Mouse (Mus musculus) liver, postnatal 0 days (tissue): ENCODE measurements at regions not wholly inside any gene's neighbourhood (a gene's known extent, or its start where the extent isn't known, plus 50 kb on each side); places are given as distances from the start of the nearest gene placed in this dataset.

Experiments
- CTCF ChIP-seq: sonication (generic); IDR thresholded peaks from 2 replicates; pipeline ENCODE4 v1.5.1; 2016; ENCODE audit warnings: antibody characterized with exemption, low read depth
- EP300 ChIP-seq: IDR thresholded peaks from 2 replicates; pipeline ENCODE4 v1.6.1; 2016; ENCODE audit warnings: antibody characterized with exemption, low read depth, mild to moderate bottlenecking

DNA sequence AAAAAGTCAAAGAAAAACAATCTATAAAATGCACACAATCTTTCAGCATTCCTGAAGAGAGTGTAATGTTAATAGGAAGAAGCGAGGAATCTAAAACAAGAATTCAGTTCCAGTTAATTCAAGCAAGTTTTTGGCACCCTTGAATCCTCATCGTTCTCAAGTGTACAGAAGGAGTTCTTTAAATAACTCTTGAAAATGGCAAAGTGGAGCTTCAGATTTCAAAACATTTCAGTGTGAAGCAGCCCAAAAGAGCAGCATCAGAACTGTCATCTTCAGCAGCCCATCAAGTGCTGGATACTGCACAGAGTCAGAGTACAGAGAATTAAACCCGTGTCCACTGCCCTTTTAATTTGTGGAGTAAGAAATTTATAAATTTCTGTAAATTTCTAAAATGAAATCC lies 311.8 kb upstream of the Dmac1 start:
- TF ChIP-seq CTCF = no peak
- no peak for TF ChIP-seq EP300
